Mouse (Mus musculus): ENCODE data around the gene Rflna.

GRCm38 (mm10) chr5:124997913-124998312 lies 5.1 kb upstream of the Rflna start:
- TF ChIP-seq CTCF (IDR thresholded peaks at IDR 0.05; ENCODE audit: low read depth) = no peak
- no peak for TF ChIP-seq EP300 (optimal IDR thresholded peaks at IDR 0.05)

All from stomach, postnatal 0 days (tissue).